Mouse (Mus musculus): ENCODE data around the gene Gm20843. TPM values are rescaled to one million over a fixed set of nuclear protein-coding genes. Genes with fewer than 3 reads are reported as not detected.
"Not testable (repeated sequence)": the region's sequence is repeated elsewhere in the genome, so short reads cannot be mapped to it uniquely, and the experiment has no call there.

Gene Gm20843
- total RNA-seq (2014; rRNA removed) = not detected in 2 replicates
- polyA plus RNA-seq (2015; fragmentation: Nextera tagmentation; extraction: Ambion mirVana) = not detected in 2 replicates

DNA sequence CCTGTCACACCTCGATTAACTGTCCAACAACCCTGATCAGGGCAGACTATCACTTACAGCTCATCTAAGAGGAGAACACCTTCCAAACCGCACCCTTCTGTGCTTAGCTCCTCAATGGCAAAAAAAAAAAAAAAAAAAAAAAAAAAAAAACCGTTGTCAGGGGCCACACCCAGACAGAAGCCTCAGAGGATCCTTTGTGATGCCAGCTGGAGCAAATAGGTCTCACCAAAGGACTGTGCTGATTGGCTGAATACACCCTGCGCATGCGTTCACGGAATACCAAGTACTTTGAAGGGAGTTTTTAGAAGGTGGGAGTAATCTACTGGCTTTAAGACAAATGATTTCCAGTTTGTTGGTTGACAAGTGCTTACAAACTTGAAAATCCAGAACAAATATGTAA lies at the start of gene Gm20843:
TSS of gene Gm20843 (minus strand) at position 101 of the 400 bp plus-strand sequence.
- H3K27ac ChIP-seq (ENCODE audit: low read depth, low read length); H3K4me2 ChIP-seq (ENCODE audit: low read depth, low read length, poor library complexity, severe bottlenecking); H3K4me1 ChIP-seq (ENCODE audit: insufficient read depth, low read length); H3K36me3 ChIP-seq (ENCODE audit: insufficient read depth, low read length); H3K4me3 ChIP-seq (ENCODE audit: low read depth, low read length); H3K9me3 ChIP-seq (ENCODE audit: low read length); DNase-seq (ENCODE audit: low spot score); ATAC-seq (ENCODE audit: low FRiP score); H3K27me3 ChIP-seq (ENCODE audit: insufficient read depth, low read length); H3K9ac ChIP-seq (replicated peaks; ENCODE audit: low read length, poor library complexity, severe bottlenecking): not testable (repeated sequence)
- no CpG with 5 or more reads among the region's 6 CpGs for WGBS

Data from midbrain, postnatal 0 days (tissue).